Mouse (Mus musculus): Measurements from ENCODE around the gene Pdcl2. TPM values are rescaled to one million over a fixed set of nuclear protein-coding genes. Genes with fewer than 3 reads are reported as not detected.

Pdcl2 gene
- total RNA-seq, 2 experiments from 2014 or later, result not detected

- intact Hi-C loops (cut with DNase I), result loop anchor here (2.0 kb wide), 1 partner anchor 110 kb away; no protein-coding TSS in a partner anchor
These were observed 26.3 kb downstream of the Pdcl2 start, which contains the start of gene Clock for GRCm38 (mm10) chr5:76304452-76305341. Gene Clock (minus strand): TSS chr5:76304792.

GRCm38 (mm10) chr5:76303745-76304451 is 27.1 kb downstream of the Pdcl2 start:
- intact Hi-C loops (cut with DNase I), result loop anchor here (2.0 kb wide), 1 partner anchor 111 kb away; no protein-coding TSS in a partner anchor
- peak; percentile 60 to 76 for DNase-seq (ENCODE audit: low spot score in 2 of 2)

More at GRCm38 (mm10) chr5:76304452-76305341, 26.3 kb downstream of the Pdcl2 start, which contains the start of gene Clock:
- peak; percentile 90 to 95 for DNase-seq (ENCODE audit: low spot score in 2 of 2)

- no peak for DNase-seq (ENCODE audit: low spot score in 2 of 2)
- intact Hi-C loops (cut with DNase I), result no loop called here
These were observed 27.6 kb downstream of the Pdcl2 start for GRCm38 (mm10) chr5:76303379-76303744.

GRCm38 (mm10) chr5:76302009-76302408 is 28.9 kb downstream of the Pdcl2 start:
- DNase-seq (ENCODE audit: low spot score in 2 of 2), result no peak
- intact Hi-C loops (cut with DNase I), result no loop called here

GRCm38 (mm10) chr5:76289234-76289691 is 41.7 kb downstream of the Pdcl2 start:
- no peak for DNase-seq (ENCODE audit: low spot score in 2 of 2)
- intact Hi-C loops (cut with DNase I), result no loop called here

GRCm38 (mm10) chr5:76288256-76288655 is 42.7 kb downstream of the Pdcl2 start:
- no peak for DNase-seq (ENCODE audit: low spot score in 2 of 2)
- intact Hi-C loops (cut with DNase I), result no loop called here

- intact Hi-C loops (cut with DNase I), result no loop called here
- no peak for DNase-seq (ENCODE audit: low spot score in 2 of 2)
These were observed 43.9 kb downstream of the Pdcl2 start for GRCm38 (mm10) chr5:76287062-76287461.

- no peak for DNase-seq (ENCODE audit: low spot score in 2 of 2)
- intact Hi-C loops (cut with DNase I), result no loop called here
These were observed 45.3 kb downstream of the Pdcl2 start for GRCm38 (mm10) chr5:76285699-76286098.

- DNase-seq (ENCODE audit: low spot score in 2 of 2), result no peak
- intact Hi-C loops (cut with DNase I), result no loop called here
These were observed 47.1 kb downstream of the Pdcl2 start for GRCm38 (mm10) chr5:76283890-76284289.

- intact Hi-C loops (cut with DNase I), result no loop called here
- DNase-seq (ENCODE audit: low spot score in 2 of 2), result no peak
These were observed 56.0 kb downstream of the Pdcl2 start for GRCm38 (mm10) chr5:76274977-76275376.

Other genes starting within 250 kb of the Pdcl2 start
- gene Srd5a3, start 190.9 kb downstream of the Pdcl2 start, total RNA-seq (2021), result 10 to 100 TPM; 18.2 to 24.4 TPM
- gene Tmem165, start 147.3 kb downstream of the Pdcl2 start, total RNA-seq (2021), result 10 to 100 TPM; 31.1 to 39.5 TPM
- gene Clock, start 26.4 kb downstream of the Pdcl2 start, total RNA-seq (2021), result 10 to 100 TPM; 46.8 to 57.5 TPM
- gene Nmu, start 32.6 kb upstream of the Pdcl2 start, total RNA-seq (2021), result not detected
- not detected for gene Gm7271, start 152.9 kb upstream of the Pdcl2 start, total RNA-seq (2021)
- gene Exoc1, start 198.2 kb upstream of the Pdcl2 start, total RNA-seq (2021), result 10 to 100 TPM; 50.7 to 55.1 TPM